Mouse (Mus musculus) limb, embryonic 13.5 days (tissue): ENCODE data around the gene Sh3pxd2b. TPM values are rescaled to one million over a fixed set of nuclear protein-coding genes. Genes with fewer than 3 reads are reported as not detected.
A peak's percentile ranks its signal among the peaks of the same experiment; 100 is the strongest.

Experiments
- ATAC-seq: fragments of 200-750 bp; cut with Nextera tagmentation; 2 replicates; pipeline ENCODE4 v1.8.0; 2017; ENCODE audit warnings: low read depth, moderate number of reproducible peaks, moderate TSS enrichment; ENCODE audit not compliant: low FRiP score
- H3K27ac ChIP-seq: fragments of 300-500 bp; sonication (generic); 2 replicates; pipeline ENCODE4 v1.5.1; 2015; ENCODE audit warnings: inconsistent platforms, mild to moderate bottlenecking, moderate library complexity
- H3K27me3 ChIP-seq: fragments of 300-500 bp; sonication (generic); 2 replicates; pipeline ENCODE4 v1.6.1; 2015; ENCODE audit warnings: mild to moderate bottlenecking, inconsistent platforms
- H3K36me3 ChIP-seq: fragments of 300-500 bp; sonication (generic); 2 replicates; pipeline ENCODE4 v1.6.1; 2015; ENCODE audit warnings: inconsistent platforms, mild to moderate bottlenecking, moderate library complexity
- H3K4me1 ChIP-seq: fragments of 300-500 bp; sonication (generic); 2 replicates; pipeline ENCODE4 v1.6.1; 2015; ENCODE audit warnings: inconsistent platforms
- H3K4me2 ChIP-seq: fragments of 300-500 bp; sonication (generic); replicated peaks from 2 replicates; pipeline ENCODE4 v1.6.1; 2015; ENCODE audit warnings: inconsistent platforms, mild to moderate bottlenecking, moderate library complexity
- H3K4me3 ChIP-seq: fragments of 300-500 bp; sonication (generic); 2 replicates; pipeline ENCODE4 v1.5.1; 2015; ENCODE audit warnings: moderate library complexity, mild to moderate bottlenecking, inconsistent platforms
- H3K9ac ChIP-seq: fragments of 300-500 bp; sonication (generic); 2 replicates; pipeline ENCODE4 v1.6.1; 2015; ENCODE audit warnings: mild to moderate bottlenecking, inconsistent platforms
- H3K9me3 ChIP-seq: fragments of 300-500 bp; sonication (generic); 2 replicates; pipeline ENCODE4 v1.6.1; 2016; ENCODE audit warnings: inconsistent platforms
- WGBS: fragments of 180-500 bp; shearing (Covaris S2); methylation state at CpG from one replicate; pipeline ENCODE4 v1.1.7; 2015; 5-methylcytosine and 5-hydroxymethylcytosine counted together
- polyA plus RNA-seq: library from polyadenylated mRNA; unstranded; fragments of >200 nt; fragmentation: Nextera tagmentation; extraction: Ambion mirVana; gene quantifications from 2 replicates; pipeline ENCODE4 v1.2.1, GENCODE M21; 2015

Sh3pxd2b gene
- polyA plus RNA-seq, 1 experiment from 2014 or later: 31.3 TPM

DNA sequence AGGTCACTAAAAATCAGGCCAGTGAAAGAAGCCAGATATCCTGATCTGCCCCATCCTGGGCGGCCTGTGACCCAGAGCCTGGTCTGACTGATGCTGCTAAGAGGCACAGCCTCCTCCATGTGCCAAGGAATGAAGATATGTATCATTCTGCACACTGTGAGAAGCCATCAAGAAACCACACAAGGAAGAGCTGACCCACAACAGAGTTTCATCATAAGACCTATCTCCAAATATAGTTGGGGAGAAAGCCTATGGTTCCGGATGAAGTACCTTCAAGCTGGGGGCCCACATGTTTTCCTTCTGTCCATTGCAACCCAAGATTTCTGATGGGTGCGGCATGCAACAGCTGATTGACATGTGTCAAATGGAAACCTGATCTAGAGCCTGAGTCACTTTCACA is 31.6 kb upstream of the Sh3pxd2b start:
- ATAC-seq: no peak
- H3K27ac ChIP-seq: no peak overlapping the region
- H3K4me3 ChIP-seq: no peak overlapping the region
- H3K36me3 ChIP-seq: no peaks in the 10 kb centered on the region
- H3K4me2 ChIP-seq: no peak overlapping the region
- no peak overlapping the region for H3K9ac ChIP-seq
- H3K27me3 ChIP-seq: no peaks in the 10 kb centered on the region
- H3K4me1 ChIP-seq: no peaks in the 10 kb centered on the region
- no peaks in the 10 kb centered on the region for H3K9me3 ChIP-seq
- 79% methylated on average over 3 of the region's 3 CpGs for WGBS

DNA sequence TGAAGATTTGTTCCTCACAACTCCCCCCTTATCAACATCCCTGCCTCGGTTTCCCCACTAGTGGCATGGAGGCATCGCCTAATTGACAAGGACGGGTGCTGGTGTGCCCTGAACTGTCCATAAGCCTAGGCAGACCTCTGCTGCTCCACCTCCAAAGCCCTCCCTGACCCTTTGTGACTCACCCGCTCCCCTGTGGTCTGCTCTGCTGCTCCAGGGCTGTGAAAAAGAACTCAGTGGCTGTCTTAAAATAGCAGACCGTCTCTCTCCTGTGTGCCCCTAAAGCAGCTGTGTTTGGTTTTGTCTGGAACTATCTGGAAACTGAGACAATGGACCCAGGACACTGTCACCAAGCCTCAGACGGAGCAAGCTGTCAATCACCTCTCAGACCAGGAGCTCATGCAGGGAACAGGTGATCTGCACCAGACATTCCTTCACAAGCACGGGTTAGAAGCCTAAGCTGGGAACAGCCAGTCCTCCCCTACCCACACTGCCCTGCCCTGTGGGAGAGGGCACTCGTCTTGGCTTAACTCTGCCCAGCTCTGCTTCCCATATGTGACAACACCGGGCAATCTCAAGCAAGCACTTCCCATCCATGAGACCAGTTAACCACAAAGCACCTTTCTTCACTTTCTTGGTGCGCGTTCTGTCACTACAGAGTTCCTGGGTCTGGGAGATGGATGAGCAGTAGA is 27.0 kb upstream of the Sh3pxd2b start:
- peak; percentile 26; the same call in 1 of the 2 replicates for ATAC-seq
- H3K4me1 ChIP-seq: no peaks in the 10 kb centered on the region
- H3K4me2 ChIP-seq: no peak overlapping the region
- 68% methylated on average over 11 of the region's 11 CpGs for WGBS
- no peak overlapping the region for H3K9ac ChIP-seq
- H3K4me3 ChIP-seq: no peak overlapping the region
- no peak overlapping the region for H3K27ac ChIP-seq
- H3K36me3 ChIP-seq: no peaks in the 10 kb centered on the region
- no peaks in the 10 kb centered on the region for H3K9me3 ChIP-seq
- H3K27me3 ChIP-seq: no peaks in the 10 kb centered on the region

DNA sequence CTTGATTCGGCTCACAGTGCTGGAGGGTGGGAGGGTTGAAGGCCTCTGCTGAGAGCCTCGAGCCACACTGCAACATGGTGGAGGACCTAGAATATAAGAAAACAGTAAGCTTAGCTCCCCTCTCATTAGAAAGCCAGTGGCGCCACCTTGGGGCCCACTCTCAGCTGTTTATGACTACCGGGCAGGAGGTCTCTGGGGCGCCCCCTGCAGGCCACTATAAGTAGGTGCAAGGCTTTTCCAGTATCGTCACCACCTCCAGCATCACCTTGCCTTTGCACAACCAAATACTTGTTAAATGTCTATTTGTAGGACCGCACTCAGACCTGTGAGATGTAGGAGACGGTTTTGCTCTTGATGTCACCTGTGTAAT is 26.4 kb upstream of the Sh3pxd2b start:
- no peak overlapping the region for H3K4me3 ChIP-seq
- no peak for ATAC-seq
- H3K27ac ChIP-seq: no peak overlapping the region
- no peaks in the 10 kb centered on the region for H3K36me3 ChIP-seq
- no peaks in the 10 kb centered on the region for H3K4me1 ChIP-seq
- no peaks in the 10 kb centered on the region for H3K27me3 ChIP-seq
- H3K4me2 ChIP-seq: no peak overlapping the region
- no peaks in the 10 kb centered on the region for H3K9me3 ChIP-seq
- H3K9ac ChIP-seq: no peak overlapping the region
- WGBS: 44% methylated on average over 8 of the region's 8 CpGs

DNA sequence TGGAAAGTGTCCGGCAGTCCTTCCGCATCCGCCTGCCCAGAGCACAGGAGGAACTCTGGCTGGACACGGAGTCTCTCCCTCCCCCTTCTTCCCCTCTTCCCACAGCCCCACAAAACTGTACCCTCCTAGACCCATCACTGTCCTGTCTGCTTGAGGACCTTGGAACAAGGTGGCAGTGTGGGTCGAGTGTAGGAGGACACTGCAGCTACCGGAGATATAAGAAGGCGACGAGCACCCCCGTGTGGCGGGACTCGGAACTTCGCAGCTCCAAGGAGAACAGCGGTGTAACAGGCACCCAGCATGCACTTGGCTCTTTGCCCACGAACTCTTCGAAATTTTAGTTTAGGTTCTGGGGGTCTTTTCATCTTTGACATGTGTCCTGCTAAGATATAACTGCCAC is 23.0 kb upstream of the Sh3pxd2b start:
- Histone ChIP-seq H3K27me3 (no peaks in the 10 kb centered on the region), H3K4me3 (peak overlapping the region; percentile 8; the same call in 1 of the 2 replicates), H3K4me1 (no peaks in the 10 kb centered on the region), H3K9me3 (no peaks in the 10 kb centered on the region), H3K36me3 (no peaks in the 10 kb centered on the region), H3K27ac (no peak overlapping the region), H3K9ac (no peak overlapping the region), H3K4me2 (peak overlapping the region; percentile 49)
- peak; percentile 79 for ATAC-seq
- 10% methylated on average over 15 of the region's 15 CpGs for WGBS

DNA sequence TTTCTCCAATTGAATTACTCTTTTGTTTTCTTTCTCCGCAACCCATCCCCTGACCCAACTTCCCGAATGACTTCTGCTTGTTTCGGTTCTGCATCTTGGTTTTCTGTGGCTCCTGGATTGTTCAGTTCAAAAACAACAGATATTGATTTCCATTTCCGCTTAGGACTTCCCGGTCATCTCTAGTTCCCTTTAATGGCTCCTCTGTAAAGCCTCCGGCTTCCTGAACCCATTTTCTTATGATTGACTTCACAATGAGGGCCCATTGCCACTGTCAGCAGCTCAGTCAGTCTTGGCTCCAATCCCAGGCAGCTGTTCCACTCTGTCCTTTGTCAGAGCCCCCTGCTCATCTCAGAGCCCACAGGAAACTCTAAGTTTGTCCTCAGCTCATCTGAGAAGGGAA is 16.5 kb upstream of the Sh3pxd2b start:
- no peaks in the 10 kb centered on the region for H3K9me3 ChIP-seq
- 76% methylated on average over 6 of the region's 6 CpGs for WGBS
- ATAC-seq: no peak
- no peaks in the 10 kb centered on the region for H3K4me1 ChIP-seq
- H3K27ac ChIP-seq: no peak overlapping the region
- no peaks in the 10 kb centered on the region for H3K36me3 ChIP-seq
- no peak overlapping the region for H3K9ac ChIP-seq
- H3K27me3 ChIP-seq: no peaks in the 10 kb centered on the region
- H3K4me2 ChIP-seq: no peak overlapping the region
- H3K4me3 ChIP-seq: no peak overlapping the region

DNA sequence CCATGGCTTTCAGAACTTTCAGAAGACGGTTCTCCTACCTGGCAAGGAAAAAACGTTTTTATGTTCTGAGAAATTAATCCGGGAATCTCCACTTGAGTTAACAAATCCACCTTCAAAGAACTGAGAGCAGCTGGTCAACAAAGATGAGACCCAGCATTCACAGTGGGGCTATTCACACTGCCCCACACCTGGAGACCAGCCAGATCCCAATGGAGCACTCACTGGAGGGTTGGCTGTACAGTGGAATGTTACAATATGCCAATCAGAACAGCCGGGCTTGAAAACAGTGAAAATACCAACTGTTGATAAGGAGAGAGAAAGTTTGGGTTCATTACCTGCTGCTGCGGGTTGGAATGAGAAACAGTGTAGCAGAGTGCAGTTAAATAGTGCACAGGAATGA is 15.8 kb upstream of the Sh3pxd2b start:
- no peaks in the 10 kb centered on the region for H3K9me3 ChIP-seq
- 62% methylated on average over 5 of the region's 5 CpGs for WGBS
- H3K4me1 ChIP-seq: no peaks in the 10 kb centered on the region
- no peak overlapping the region for H3K9ac ChIP-seq
- no peaks in the 10 kb centered on the region for H3K36me3 ChIP-seq
- ATAC-seq: no peak
- no peaks in the 10 kb centered on the region for H3K27me3 ChIP-seq
- no peak overlapping the region for H3K4me3 ChIP-seq
- H3K4me2 ChIP-seq: no peak overlapping the region
- no peak overlapping the region for H3K27ac ChIP-seq

DNA sequence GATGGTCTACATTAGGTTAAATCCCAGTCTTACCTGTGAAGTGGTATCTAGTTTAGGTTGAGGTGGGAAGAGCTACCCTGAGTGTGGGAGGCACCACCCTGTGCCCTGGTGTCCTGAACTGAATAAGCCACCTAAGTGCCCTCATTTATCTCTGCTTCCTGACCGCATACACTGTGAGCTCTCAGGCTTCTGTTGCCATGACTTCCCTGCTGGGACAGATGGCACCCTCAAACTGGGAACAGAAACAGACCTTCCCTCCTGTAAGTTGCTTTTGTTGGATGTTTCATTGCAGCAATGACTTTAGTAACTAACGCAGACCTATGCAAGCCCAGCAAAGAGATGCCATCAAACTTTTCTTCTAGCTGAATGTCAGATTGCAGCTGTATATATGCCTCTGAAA is 14.4 kb upstream of the Sh3pxd2b start:
- Histone ChIP-seq H3K4me2 (no peak overlapping the region), H3K9ac (no peak overlapping the region), H3K9me3 (no peaks in the 10 kb centered on the region), H3K4me1 (no peaks in the 10 kb centered on the region), H3K27me3 (no peaks in the 10 kb centered on the region), H3K36me3 (no peaks in the 10 kb centered on the region), H3K27ac (no peak overlapping the region), H3K4me3 (no peak overlapping the region)
- WGBS: 81% methylated on average over 2 of the region's 2 CpGs
- ATAC-seq: no peak

DNA sequence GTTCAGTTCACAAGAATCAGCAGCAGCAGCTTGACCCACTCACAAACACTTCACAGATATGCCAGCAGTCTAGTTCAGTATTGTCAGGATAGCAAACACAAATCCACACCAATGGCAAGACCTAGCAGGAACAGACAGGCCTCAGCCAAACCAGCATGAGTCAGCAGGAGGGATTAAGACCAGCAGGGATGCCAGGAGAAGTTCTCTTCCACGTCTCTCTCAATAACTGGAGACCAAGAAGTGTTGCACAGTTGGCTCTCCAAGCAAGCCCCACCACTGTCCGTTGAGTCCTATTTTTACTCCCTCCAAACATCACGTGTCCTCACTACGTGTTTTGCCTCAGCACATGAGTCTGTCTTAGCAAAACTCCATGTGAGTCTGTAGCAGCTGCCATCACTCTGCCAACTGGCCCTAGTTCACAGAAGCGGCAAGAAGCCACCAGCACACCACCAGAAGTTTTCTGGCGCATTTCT is 11.1 kb upstream of the Sh3pxd2b start:
- no peak overlapping the region for H3K9ac ChIP-seq
- no peaks in the 10 kb centered on the region for H3K27me3 ChIP-seq
- 84% methylated on average over 6 of the region's 6 CpGs for WGBS
- H3K4me2 ChIP-seq: no peak overlapping the region
- no peak for ATAC-seq
- peaks cover 6% of the 10 kb centered on the region; the same call in 1 of the 2 replicates for H3K4me1 ChIP-seq
- no peaks in the 10 kb centered on the region for H3K36me3 ChIP-seq
- no peaks in the 10 kb centered on the region for H3K9me3 ChIP-seq
- H3K27ac ChIP-seq: no peak overlapping the region
- H3K4me3 ChIP-seq: no peak overlapping the region

DNA sequence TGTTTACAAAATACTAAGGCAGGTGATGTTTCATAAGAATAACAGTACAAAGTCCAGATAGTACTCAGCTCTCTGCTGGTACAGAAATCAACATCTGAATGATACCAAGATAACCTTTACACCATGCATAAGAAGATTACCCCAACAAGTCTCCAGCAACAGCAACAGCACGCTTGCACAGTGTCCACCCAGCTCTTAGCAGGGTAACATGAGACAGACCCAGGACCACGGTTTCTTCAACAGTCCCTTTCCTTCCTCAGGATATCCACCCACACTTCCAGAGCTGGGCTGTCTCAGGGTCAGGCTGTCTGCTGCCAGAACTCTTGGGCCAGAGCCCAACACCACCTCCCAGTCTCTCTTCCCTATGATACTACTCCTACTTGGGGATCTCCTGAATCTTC is 8.5 kb upstream of the Sh3pxd2b start:
- no peaks in the 10 kb centered on the region for H3K9me3 ChIP-seq
- no peaks in the 10 kb centered on the region for H3K36me3 ChIP-seq
- 54% methylated on average over 2 of the region's 2 CpGs for WGBS
- H3K4me1 ChIP-seq: peaks cover 6% of the 10 kb centered on the region; the same call in 1 of the 2 replicates
- no peaks in the 10 kb centered on the region for H3K27me3 ChIP-seq
- no peak overlapping the region for H3K4me2 ChIP-seq
- ATAC-seq: no peak
- no peak overlapping the region for H3K9ac ChIP-seq
- H3K4me3 ChIP-seq: no peak overlapping the region
- no peak overlapping the region for H3K27ac ChIP-seq

DNA sequence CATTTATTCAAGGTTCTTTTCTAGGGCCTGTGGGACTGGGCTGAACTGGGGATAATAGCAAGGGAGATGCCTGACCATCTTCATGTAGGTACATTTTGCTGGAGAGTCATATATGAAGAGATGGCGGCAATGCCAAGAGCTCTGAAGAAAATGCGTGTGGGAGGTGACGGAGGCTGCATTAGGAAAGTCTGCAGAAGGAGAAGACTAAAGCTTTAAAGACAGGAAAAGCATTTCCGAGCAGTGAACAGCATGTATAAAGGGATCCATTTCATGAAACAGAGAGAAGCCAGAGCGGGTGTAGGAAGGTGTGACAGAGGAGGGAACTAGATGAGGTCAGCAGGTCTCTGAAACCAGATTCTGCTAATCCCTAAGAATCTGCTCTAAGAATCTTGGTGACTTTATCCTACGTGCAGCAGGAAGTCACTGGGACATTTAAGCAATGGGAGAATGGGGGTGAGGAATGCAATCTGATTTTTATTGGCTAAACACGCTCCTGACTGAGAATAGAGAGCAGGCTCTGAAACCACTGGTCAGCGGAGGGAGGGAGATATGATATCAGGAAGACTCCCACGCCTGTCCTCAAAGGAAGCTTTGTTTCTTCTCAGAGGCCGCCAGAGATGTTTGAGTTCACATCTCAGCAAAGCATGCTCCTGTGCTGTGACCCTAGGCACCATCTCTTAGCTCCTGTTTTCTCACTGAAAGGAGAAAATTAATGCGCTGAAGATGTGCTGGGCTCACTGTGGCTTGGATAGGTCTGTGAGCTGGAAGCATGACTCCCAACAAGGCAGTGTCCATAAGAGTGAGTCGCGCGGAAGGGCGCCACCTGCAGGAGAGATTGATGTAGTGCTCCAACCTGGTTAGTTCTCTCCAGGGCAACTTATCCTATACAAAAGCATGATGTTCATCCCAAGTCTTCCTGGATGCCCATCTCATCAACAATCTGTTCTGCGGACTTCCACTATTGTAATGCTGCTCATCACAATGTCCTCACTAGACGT is 6.8 kb upstream of the Sh3pxd2b start:
- Histone ChIP-seq H3K27me3 (no peaks in the 10 kb centered on the region), H3K4me3 (no peak overlapping the region), H3K4me2 (no peak overlapping the region), H3K4me1 (peaks cover 6% of the 10 kb centered on the region; the same call in 1 of the 2 replicates), H3K9ac (no peak overlapping the region), H3K27ac (no peak overlapping the region), H3K36me3 (no peaks in the 10 kb centered on the region), H3K9me3 (no peaks in the 10 kb centered on the region)
- ATAC-seq: peak; percentile 64; the same call in 1 of the 2 replicates
- 36% methylated on average over 17 of the region's 17 CpGs for WGBS

DNA sequence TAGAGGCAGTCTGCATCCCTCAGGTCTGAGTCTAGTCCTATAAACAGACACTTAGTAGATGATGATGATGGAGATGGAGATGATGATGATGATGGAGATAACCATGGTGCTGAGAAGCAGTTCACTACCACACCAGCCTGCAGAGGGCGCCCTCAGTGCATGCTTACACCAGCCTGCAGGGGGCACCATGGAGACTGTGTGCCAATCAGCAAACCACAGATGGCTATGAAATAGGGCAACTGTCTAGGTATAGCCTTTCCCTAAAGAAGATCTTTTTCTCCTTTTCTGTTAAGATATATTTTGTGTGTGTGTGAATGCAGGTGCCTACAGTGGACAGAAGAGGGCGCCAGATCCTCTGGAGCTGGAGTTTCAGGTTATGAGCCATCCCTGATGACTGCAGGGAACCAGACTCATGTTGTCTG is 4.8 kb upstream of the Sh3pxd2b start:
- Histone ChIP-seq H3K4me1 (peaks cover 17% of the 10 kb centered on the region), H3K4me2 (no peak overlapping the region), H3K36me3 (no peaks in the 10 kb centered on the region), H3K27ac (no peak overlapping the region), H3K27me3 (no peaks in the 10 kb centered on the region), H3K4me3 (no peak overlapping the region), H3K9me3 (no peaks in the 10 kb centered on the region), H3K9ac (no peak overlapping the region)
- no peak for ATAC-seq
- WGBS: 9% methylated on average over 2 of the region's 2 CpGs

DNA sequence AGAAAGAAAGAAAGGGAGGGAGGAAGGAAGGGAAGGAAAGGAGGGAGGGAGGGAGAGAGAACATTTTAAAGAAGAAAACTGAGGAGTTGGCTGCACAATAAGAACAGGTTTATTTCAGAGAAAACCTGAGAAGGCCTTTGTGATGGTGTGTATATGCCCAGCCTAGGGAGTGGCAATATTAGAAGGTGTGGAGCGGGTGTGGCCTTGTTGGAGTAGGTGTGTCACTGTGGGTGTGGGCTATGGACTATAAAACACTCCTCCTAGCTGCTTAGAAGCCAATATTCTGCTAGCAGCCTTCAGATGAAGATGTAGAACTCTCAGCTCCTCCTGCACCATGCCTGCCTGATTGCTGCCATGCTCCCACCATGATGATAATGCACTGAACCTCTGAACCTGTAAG is 4.3 kb upstream of the Sh3pxd2b start:
- no peak overlapping the region for H3K27ac ChIP-seq
- H3K4me1 ChIP-seq: peaks cover 18% of the 10 kb centered on the region
- H3K9ac ChIP-seq: no peak overlapping the region
- ATAC-seq: no peak
- H3K9me3 ChIP-seq: no peaks in the 10 kb centered on the region
- no peak overlapping the region for H3K4me3 ChIP-seq
- WGBS: 100% methylated on average over 1 of the region's 1 CpGs
- no peaks in the 10 kb centered on the region for H3K27me3 ChIP-seq
- H3K36me3 ChIP-seq: no peaks in the 10 kb centered on the region
- H3K4me2 ChIP-seq: no peak overlapping the region
